Mouse (Mus musculus): Measurements from ENCODE around the gene BC025920. TPM values are rescaled to one million over a fixed set of nuclear protein-coding genes. Genes with fewer than 3 reads are reported as not detected.
A peak's percentile ranks its signal among the peaks of the same experiment; 100 is the strongest.

BC025920 gene
- polyA plus RNA-seq, 1 experiment from 2014 or later = 0.55 TPM

GRCm38 (mm10) chr10:81575208-81575631, 30.9 kb upstream of the BC025920 start:
- Histone ChIP-seq H3K4me1 (peaks cover 41% of the 10 kb centered on the region), H3K36me3 (peaks cover 5% of the 10 kb centered on the region; the same call in 1 of the 2 replicates), H3K4me3 (replicated peaks) (peak overlapping the region; percentile 52), H3K27ac (no peak overlapping the region), H3K27me3 (replicated peaks) (0 out of 2 replicates have a peak, but pooled peaks cover 2% of the 10 kb centered on the region), H3K4me2 (peak overlapping the region; percentile 78), H3K9me3 (no peaks in the 10 kb centered on the region), H3K9ac (peak overlapping the region; percentile 37)
- under 1% methylated on average over 30 of the region's 30 CpGs for whole genome bisulfite sequencing
- 0 out of 2 replicates have a peak, but pooled peaks have one; percentile 3 for ATAC-seq (ENCODE audit: insufficient read depth, low FRiP score, low read depth)

DNA sequence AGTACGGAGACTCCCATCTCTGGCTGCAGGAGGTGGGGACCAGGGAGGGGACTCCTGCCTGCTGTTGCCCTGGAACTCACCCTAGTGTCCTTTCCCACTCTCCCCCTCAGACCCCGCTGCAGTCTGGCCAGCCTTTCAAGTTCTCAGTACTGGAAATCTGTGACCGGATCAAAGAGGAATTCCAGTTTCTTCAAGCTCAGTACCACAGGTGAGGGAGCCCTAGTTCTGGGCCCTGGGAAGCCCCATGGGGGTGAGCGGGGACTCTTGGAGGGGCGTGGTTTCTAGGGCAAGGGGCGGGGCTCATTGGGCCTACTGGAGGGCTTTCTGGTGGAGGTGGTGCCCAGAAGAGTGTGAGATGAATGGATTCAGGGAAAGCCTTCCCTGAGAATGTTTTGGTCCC, 30.4 kb upstream of the BC025920 start:
- no peak overlapping the region for H3K27ac ChIP-seq
- no peak for ATAC-seq (ENCODE audit: insufficient read depth, low FRiP score, low read depth)
- peak overlapping the region; percentile 52 for H3K4me3 ChIP-seq (replicated peaks)
- 0 out of 2 replicates have a peak, but pooled peaks cover 2% of the 10 kb centered on the region for H3K27me3 ChIP-seq (replicated peaks)
- peak overlapping the region; percentile 78 for H3K4me2 ChIP-seq
- 2% methylated on average over 6 of the region's 6 CpGs for WGBS
- peak overlapping the region; percentile 37 for H3K9ac ChIP-seq
- H3K36me3 ChIP-seq = peaks cover 5% of the 10 kb centered on the region; the same call in 1 of the 2 replicates
- no peaks in the 10 kb centered on the region for H3K9me3 ChIP-seq
- peaks cover 36% of the 10 kb centered on the region for H3K4me1 ChIP-seq

GRCm38 (mm10) chr10:81579967-81580366, 26.1 kb upstream of the BC025920 start:
- Histone ChIP-seq H3K4me3 (replicated peaks) (no peak overlapping the region), H3K4me2 (0 out of 2 replicates have a peak overlapping the region, but pooled peaks have one; percentile 11), H3K9me3 (no peaks in the 10 kb centered on the region), H3K4me1 (peaks cover 9% of the 10 kb centered on the region; the same call in 1 of the 2 replicates), H3K27ac (no peak overlapping the region), H3K27me3 (replicated peaks) (0 out of 2 replicates have a peak, but pooled peaks cover 2% of the 10 kb centered on the region), H3K9ac (no peak overlapping the region), H3K36me3 (peaks cover 5% of the 10 kb centered on the region; the same call in 1 of the 2 replicates)
- no peak for ATAC-seq (ENCODE audit: insufficient read depth, low FRiP score, low read depth)
- whole genome bisulfite sequencing = 74% methylated on average over 4 of the region's 4 CpGs

- H3K36me3 ChIP-seq = peaks cover 5% of the 10 kb centered on the region
- ATAC-seq (ENCODE audit: insufficient read depth, low FRiP score, low read depth) = no peak
- H3K27ac ChIP-seq = no peak overlapping the region
- H3K9me3 ChIP-seq = no peaks in the 10 kb centered on the region
- no peak overlapping the region for H3K4me3 ChIP-seq (replicated peaks)
- 0 out of 2 replicates have a peak, but pooled peaks cover 2% of the 10 kb centered on the region for H3K27me3 ChIP-seq (replicated peaks)
- H3K4me1 ChIP-seq = peaks cover 5% of the 10 kb centered on the region; the same call in 1 of the 2 replicates
- 52% methylated on average over 25 of the region's 25 CpGs for WGBS
- H3K9ac ChIP-seq = no peak overlapping the region
- 0 out of 2 replicates have a peak overlapping the region, but pooled peaks have one; percentile 11 for H3K4me2 ChIP-seq
Observed at GRCm38 (mm10) chr10:81580441-81581070, 25.5 kb upstream of the BC025920 start.

DNA sequence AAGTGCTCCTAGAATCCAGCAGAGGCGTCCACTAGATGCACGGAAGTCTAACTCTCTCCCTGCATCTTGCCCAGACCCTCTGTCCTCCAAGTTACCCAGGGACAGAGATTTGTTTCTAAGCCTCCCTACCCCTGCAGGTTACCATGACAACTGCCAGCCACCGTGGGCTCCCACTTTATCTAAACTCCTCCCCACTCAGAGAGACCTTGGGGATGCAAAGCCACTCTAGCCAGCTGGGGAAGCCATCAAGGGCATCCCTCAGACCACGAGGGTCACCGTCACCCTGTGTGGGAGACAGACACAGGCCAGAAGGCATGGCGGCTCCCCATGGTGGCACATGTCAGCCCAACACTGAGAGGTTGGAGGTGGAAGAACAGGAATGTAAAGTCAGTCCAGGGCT, 22.7 kb upstream of the BC025920 start:
- Histone ChIP-seq H3K4me2 (no peak overlapping the region), H3K27me3 (replicated peaks) (0 out of 2 replicates have a peak, but pooled peaks cover 2% of the 10 kb centered on the region), H3K4me1 (no peaks in the 10 kb centered on the region), H3K27ac (no peak overlapping the region), H3K4me3 (replicated peaks) (no peak overlapping the region), H3K36me3 (peaks cover 10% of the 10 kb centered on the region), H3K9me3 (no peaks in the 10 kb centered on the region), H3K9ac (no peak overlapping the region)
- ATAC-seq (ENCODE audit: insufficient read depth, low FRiP score, low read depth) = no peak
- 54% methylated on average over 6 of the region's 6 CpGs for WGBS

DNA sequence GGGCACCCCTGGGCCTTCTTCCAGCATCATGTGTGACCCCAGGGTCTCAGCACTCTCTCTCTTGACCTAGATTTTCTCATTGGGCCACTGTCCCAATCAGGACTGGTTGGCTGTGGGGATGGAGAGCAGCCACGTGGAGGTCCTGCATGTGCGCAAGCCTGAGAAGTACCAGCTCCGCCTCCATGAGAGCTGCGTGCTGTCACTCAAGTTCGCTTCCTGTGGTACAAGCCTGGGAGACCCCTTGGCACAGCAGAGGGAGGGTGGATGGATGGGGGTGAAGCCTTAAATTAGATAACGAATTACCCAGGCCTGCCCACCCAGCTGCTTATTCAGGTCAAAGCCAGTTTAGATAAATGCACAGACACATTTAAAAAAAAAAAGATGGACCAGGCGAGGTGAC, 17.3 kb upstream of the BC025920 start:
- H3K27me3 ChIP-seq (replicated peaks) = no peaks in the 10 kb centered on the region
- no peak overlapping the region for H3K4me3 ChIP-seq (replicated peaks)
- H3K9ac ChIP-seq = no peak overlapping the region
- H3K36me3 ChIP-seq = peaks cover 17% of the 10 kb centered on the region; the same call in 1 of the 2 replicates
- no peaks in the 10 kb centered on the region for H3K9me3 ChIP-seq
- no peak for ATAC-seq (ENCODE audit: insufficient read depth, low FRiP score, low read depth)
- no peak overlapping the region for H3K4me2 ChIP-seq
- no peak overlapping the region for H3K27ac ChIP-seq
- WGBS = 65% methylated on average over 7 of the region's 7 CpGs
- H3K4me1 ChIP-seq = no peaks in the 10 kb centered on the region

DNA sequence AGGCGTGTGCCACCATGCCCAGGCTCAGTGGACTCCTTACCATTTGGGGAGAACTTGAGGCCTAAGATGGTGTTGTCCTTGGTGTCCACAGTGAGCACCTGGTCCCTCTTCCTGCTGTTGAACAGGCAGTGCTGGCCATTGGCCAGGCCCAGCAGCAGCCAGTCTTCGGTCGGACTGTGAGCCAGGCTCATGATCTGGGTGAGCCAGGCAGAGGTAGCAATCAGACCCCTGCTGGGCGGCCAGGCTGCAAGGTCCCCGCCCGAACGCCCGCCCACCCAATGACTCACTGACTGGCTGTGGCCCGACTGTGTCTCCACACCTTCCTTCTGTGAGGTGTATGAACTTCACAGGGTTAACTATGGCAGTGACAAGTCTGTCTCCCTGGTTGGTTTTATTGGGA, 14.2 kb upstream of the BC025920 start:
- 53% methylated on average over 9 of the region's 9 CpGs for WGBS

DNA sequence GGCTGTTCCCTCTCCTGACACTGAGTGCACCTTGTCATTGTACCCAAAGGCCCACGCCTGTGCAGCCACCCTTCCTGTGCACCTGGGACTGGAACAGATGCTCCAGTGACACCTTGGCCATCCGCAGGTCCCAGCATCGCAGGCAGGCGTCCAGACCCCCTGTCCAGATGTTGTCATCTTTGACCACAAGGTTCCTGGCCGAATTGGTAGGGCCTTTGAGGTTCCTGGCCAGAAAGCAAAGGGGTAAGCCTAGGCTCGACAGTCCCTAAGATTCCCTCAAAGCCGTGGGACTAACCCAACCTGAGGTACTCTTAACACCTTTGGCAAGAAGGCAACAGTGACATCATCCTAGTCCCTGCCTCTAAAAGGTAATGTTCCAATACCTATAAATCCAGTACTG, 13.4 kb upstream of the BC025920 start:
- Histone ChIP-seq H3K9me3 (no peaks in the 10 kb centered on the region), H3K4me3 (replicated peaks) (no peak overlapping the region), H3K27me3 (replicated peaks) (no peaks in the 10 kb centered on the region), H3K9ac (no peak overlapping the region), H3K4me1 (peaks cover 23% of the 10 kb centered on the region), H3K36me3 (0 out of 2 replicates have a peak, but pooled peaks cover 16% of the 10 kb centered on the region), H3K27ac (no peak overlapping the region), H3K4me2 (no peak overlapping the region)
- 73% methylated on average over 7 of the region's 7 CpGs for WGBS
- ATAC-seq (ENCODE audit: insufficient read depth, low FRiP score, low read depth) = no peak

More for the DNA sequence above, 14.2 kb upstream of the BC025920 start:
- Histone ChIP-seq H3K4me2 (no peak overlapping the region), H3K9me3 (no peaks in the 10 kb centered on the region), H3K36me3 (0 out of 2 replicates have a peak, but pooled peaks cover 17% of the 10 kb centered on the region), H3K4me3 (replicated peaks) (no peak overlapping the region), H3K27ac (no peak overlapping the region), H3K27me3 (replicated peaks) (no peaks in the 10 kb centered on the region), H3K4me1 (peaks cover 15% of the 10 kb centered on the region), H3K9ac (no peak overlapping the region)
- no peak for ATAC-seq (ENCODE audit: insufficient read depth, low FRiP score, low read depth)

DNA sequence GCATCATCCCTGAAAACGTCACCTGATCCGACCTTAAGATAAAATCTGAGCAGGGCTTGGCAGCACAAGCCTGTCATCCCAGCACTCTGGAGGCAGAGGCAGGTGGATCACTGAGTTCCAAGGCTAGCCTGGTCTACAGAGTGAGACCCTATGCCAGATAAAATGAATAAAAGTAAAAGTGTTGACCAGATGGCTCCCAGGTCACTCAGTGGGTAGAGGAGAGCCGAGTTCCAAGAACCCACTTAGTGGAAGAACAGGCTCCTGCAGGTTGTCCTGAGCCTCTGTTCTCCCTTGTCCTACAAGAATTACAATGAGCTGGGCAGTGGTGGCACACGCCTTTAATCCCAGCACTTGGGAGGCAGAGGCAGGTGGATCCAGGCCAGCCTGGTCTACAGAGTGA, 12.8 kb upstream of the BC025920 start:
- H3K9me3 ChIP-seq = no peaks in the 10 kb centered on the region
- no peak overlapping the region for H3K9ac ChIP-seq
- no peaks in the 10 kb centered on the region for H3K27me3 ChIP-seq (replicated peaks)
- no peak for ATAC-seq (ENCODE audit: insufficient read depth, low FRiP score, low read depth)
- peaks cover 26% of the 10 kb centered on the region for H3K4me1 ChIP-seq
- no peak overlapping the region for H3K27ac ChIP-seq
- H3K4me2 ChIP-seq = no peak overlapping the region
- WGBS = 52% methylated on average over 4 of the region's 4 CpGs
- H3K4me3 ChIP-seq (replicated peaks) = no peak overlapping the region
- H3K36me3 ChIP-seq = 0 out of 2 replicates have a peak, but pooled peaks cover 12% of the 10 kb centered on the region

GRCm38 (mm10) chr10:81593935-81594334, 12.1 kb upstream of the BC025920 start:
- Histone ChIP-seq H3K36me3 (0 out of 2 replicates have a peak, but pooled peaks cover 6% of the 10 kb centered on the region), H3K27ac (no peak overlapping the region), H3K9me3 (no peaks in the 10 kb centered on the region), H3K4me2 (no peak overlapping the region), H3K27me3 (replicated peaks) (no peaks in the 10 kb centered on the region), H3K9ac (no peak overlapping the region), H3K4me1 (peaks cover 31% of the 10 kb centered on the region), H3K4me3 (replicated peaks) (no peak overlapping the region)
- no peak for ATAC-seq (ENCODE audit: insufficient read depth, low FRiP score, low read depth)
- WGBS = 67% methylated on average over 18 of the region's 18 CpGs

DNA sequence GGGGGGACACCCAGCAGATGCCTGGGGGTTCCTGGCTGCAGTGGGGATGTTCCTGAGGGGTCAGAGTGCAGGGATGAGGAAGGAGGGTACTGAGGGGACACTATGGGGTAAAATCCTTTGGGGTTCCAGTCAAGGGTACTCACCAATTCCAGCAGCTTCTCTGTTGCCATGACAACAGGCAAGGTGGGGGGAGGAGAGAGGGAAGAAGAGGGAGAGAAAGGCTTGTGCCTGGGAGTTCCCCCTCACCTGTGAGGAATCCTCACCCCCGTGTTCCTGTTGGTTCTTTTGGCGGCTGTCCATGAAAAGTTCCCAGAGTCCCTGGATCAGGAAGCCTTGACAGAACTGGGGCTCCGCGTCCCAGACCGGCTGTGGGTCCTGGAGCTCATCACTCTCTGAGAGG, 10.5 kb upstream of the BC025920 start:
- WGBS = 44% methylated on average over 5 of the region's 5 CpGs
- Histone ChIP-seq H3K4me2 (peak overlapping the region; percentile 54; the same call in 1 of the 2 replicates), H3K27me3 (replicated peaks) (no peaks in the 10 kb centered on the region), H3K4me3 (replicated peaks) (no peak overlapping the region), H3K27ac (peak overlapping the region; percentile 81; the same call in 1 of the 2 replicates), H3K9ac (no peak overlapping the region), H3K36me3 (no peaks in the 10 kb centered on the region), H3K9me3 (no peaks in the 10 kb centered on the region), H3K4me1 (peaks cover 41% of the 10 kb centered on the region)
- ATAC-seq (ENCODE audit: insufficient read depth, low FRiP score, low read depth) = no peak

GRCm38 (mm10) chr10:81596611-81597010, 9.5 kb upstream of the BC025920 start:
- no peaks in the 10 kb centered on the region for H3K9me3 ChIP-seq
- H3K4me2 ChIP-seq = peak overlapping the region; percentile 54
- H3K27ac ChIP-seq = peak overlapping the region; percentile 81
- H3K4me1 ChIP-seq = peaks cover 49% of the 10 kb centered on the region
- no peaks in the 10 kb centered on the region for H3K36me3 ChIP-seq
- no peak; the same call in 1 of the 2 replicates for ATAC-seq (ENCODE audit: insufficient read depth, low FRiP score, low read depth)
- peak overlapping the region; percentile 30 for H3K4me3 ChIP-seq (replicated peaks)
- H3K9ac ChIP-seq = no peak overlapping the region
- H3K27me3 ChIP-seq (replicated peaks) = no peaks in the 10 kb centered on the region
- 2% methylated on average over 10 of the region's 10 CpGs for WGBS

Data from stomach, embryonic 15.5 days (tissue).